Mouse (Mus musculus) MEL-GATA-1-ER (cell line): ENCODE measurements around the gene Mutyh.
"Not testable (repeated sequence)": the region's sequence is repeated elsewhere in the genome, so short reads cannot be mapped to it uniquely, and the experiment has no call there.

Source experiments
- DNase-seq: peaks from one replicate; pipeline ENCODE4 v3.0.0-alpha.2; 2012; ENCODE audit warnings: low read depth; ENCODE audit errors: extremely low read depth

The Mutyh gene

DNA sequence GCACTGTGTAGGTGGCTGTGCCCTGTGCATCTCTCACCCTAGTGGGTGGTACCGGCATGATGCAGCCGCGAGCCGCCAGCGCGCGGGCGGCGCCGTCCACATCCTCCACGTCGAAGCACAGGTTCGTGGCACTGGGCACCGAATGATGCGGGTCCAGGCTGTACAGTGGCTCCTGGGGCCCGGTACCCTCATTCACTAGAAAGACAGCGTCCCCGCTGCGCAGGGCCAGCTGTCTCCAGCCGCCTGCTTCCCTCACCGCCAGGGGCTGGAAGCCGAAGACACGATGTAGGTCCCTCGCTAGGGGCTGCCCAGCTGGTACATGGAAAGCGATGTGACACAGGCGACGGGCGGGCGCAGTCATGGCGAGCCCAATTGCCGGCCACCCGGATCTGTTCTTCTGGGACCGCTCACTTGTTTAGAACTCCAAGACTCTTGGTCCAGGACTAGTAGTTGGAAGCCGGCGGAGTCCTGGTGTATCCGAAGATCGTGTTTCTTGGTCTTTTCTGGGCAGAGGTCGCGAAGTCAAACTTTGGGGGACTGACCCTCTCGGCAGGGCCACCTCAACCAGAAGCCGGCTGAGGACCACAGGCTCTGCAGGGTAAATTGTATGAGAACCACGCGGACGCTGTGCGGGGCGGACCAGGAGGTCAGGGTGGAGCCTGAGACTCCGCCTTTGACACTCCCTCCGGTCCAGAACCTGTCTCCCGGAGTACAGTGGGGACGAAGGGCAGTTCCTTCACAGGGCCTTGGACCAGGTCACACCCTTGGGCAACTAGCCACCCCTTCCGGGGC lies 13.6 kb downstream of the Mutyh start:
- no peak for DNase-seq

- DNase-seq = peak; percentile 25
Observed at GRCm38 (mm10) chr4:116821694-116822016, 14.1 kb downstream of the Mutyh start, which contains the start of gene Hpdl. Gene Hpdl, minus strand, starts transcription at chr4:116821707.

DNA sequence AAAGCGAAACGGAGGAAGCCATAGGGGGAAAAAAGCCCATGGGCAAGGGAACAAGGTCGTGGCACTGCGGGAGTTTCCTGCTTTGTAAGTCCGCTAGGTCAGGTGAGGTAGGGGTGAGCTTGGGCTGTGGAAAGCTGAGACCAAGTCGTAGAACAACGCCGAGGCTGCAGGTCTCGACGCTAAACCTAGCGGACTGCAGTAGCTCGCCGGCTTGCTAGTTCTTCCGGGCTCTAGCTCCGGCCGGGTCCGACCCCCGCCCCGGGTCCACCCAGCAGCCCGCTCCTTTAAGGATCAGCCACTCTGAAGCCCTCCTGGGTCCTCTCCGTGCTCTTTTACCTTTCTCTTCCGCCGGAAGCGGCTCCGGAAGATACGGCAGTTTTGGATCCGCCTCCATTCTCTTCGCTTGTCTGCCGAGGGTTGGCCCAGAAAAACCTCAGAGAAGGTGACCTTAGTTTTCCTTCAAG lies 17.1 kb downstream of the Mutyh start:
- DNase-seq = no peak

DNA sequence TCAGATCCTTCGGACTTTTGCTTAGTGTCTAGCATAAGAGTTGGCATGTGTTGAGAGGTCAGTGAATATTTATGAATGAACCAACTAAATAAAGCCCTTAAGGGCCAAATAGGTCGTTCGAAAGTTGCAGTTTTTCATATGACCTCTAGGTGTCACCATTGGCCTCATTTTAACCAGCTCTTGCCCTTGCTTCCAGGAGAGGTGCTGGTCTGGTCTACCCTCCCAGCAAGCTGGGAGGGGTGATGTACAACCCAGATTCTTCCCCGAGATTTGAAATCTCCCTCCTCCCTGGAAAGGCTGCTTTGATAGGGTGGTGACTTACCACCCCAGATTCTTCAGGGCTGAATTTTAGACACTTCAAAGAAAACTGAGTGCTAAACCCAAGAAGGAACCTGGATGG lies 20.3 kb downstream of the Mutyh start:
- peak; percentile 49 for DNase-seq

- DNase-seq = no peak
Observed at GRCm38 (mm10) chr4:116829364-116830069, 22.0 kb downstream of the Mutyh start.

DNA sequence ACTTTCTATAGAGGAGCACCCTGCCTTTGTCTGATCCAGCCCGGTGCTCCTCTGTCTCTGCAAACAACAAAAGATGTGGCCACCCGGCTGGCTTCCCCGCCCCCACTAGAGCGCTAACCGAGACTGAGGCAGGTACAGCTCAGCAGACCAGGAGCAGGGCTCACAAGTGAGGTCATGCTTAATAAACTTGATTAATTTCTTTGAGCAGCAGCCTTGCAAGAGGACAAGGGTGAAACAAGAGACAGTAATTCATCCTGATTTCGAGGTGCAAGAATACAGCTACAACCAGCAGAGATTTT lies 22.5 kb downstream of the Mutyh start:
- no peak for DNase-seq

DNA sequence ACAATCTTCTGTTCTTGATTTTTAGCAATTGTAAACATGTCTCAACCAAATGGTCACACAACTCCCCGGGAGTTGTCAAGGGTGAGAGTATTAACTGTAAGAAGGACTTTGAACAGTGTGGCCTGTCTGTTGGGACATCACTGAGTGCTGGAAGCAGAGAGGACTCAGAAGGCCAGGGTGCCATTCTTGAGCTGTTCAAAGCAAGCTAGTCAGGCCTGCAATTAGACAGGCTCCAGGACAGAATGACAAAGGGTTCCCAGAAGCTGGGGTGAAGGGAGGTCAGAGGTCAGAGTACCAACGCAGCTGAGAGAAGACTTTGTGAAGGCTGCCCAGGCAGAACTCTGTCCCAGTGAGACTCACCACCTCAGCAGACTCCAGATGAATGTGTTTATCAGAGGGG lies 31.5 kb downstream of the Mutyh start:
- no peak for DNase-seq

DNA sequence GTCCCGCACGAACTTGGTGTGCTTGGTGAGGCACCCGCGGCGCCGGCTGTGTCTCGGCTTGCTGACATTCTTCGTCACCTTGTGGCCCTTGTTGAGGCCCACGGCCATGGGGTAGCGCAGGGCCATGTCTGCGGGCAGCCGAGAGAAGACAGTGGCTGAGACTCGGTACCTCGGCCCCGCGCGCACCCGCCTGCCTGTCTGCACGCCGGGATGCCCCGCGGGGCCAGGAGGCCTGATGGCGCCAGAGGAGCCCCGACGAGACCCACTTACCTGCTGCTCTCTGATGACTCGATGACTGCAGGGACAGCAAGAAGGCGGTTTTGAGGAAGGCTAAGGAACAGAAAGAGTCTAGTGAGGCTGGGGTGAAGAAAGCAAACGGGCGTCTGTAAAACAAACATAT lies 32.6 kb downstream of the Mutyh start:
- DNase-seq = not testable (repeated sequence)

- DNase-seq = no peak
Observed at GRCm38 (mm10) chr4:116840841-116841240, 33.3 kb downstream of the Mutyh start.

DNA sequence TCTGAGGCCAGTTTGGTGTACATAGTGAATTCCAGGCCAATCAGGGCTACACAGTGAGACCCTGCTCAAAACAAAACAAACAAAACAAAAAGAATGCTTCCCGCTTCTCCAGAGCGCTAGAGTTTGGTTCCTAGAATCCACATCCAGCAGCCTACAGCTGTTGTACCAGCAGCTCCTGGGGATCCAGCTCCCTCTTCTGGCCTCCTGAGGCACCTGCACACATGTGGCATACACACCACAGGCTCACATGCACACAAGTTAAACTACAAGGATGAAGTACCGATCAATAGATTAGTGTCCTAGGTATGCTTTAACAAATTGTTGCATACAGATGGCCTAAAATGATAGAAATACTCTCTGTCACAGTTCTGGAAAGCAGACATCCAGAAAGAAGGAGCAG lies 36.8 kb downstream of the Mutyh start:
- DNase-seq = no peak

- DNase-seq = no peak
Observed at GRCm38 (mm10) chr4:116849901-116850300, 42.4 kb downstream of the Mutyh start.

DNA sequence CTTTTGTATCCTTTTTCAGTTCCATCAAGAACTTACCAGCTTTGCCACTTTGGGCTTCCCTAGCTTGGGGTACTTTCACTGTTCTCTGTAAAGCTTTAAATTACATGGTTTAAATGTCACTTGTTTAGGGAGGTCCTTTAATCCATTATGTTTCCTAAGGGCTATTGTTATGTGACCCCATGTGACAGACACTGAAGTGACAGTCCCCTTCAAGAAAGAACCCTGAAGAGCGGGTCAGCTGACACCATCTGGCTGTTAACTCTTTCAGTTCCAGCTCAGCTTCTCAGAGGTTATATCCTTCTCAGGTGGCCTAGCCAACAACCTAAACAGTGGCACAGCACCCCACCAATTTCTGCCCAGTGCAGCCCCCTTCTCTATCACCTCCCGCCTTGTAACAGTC lies 46.8 kb downstream of the Mutyh start:
- no peak for DNase-seq

- no peak for DNase-seq
Observed at GRCm38 (mm10) chr4:116857203-116857602, 49.7 kb downstream of the Mutyh start.

- DNase-seq = no peak
Observed at GRCm38 (mm10) chr4:116859711-116860110, 52.2 kb downstream of the Mutyh start.

DNA sequence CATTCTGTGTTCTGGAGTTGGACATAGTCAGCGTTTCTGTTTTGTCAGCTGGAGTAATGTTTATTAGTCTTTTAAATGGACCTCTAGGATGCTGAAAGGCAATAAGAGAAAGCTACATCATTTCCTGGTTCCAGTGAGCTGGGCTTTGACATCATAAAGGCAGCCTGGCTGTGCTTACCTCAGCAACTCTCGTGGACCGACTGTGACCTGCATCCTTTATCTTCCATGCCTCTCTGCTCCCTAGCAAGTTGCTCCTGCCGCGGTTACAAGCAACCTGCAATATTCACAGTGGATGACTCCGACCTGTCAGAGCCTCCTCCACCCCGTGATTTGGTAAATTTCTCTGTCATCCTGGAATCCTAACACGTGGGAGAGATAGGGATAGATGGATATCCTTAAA lies 54.5 kb downstream of the Mutyh start:
- no peak for DNase-seq
